Mouse (Mus musculus): ENCODE data around the gene Apoe. TPM values are rescaled to one million over a fixed set of nuclear protein-coding genes. Genes with fewer than 3 reads are reported as not detected.
"Not testable (repeated sequence)": the region's sequence is repeated elsewhere in the genome, so short reads cannot be mapped to it uniquely, and the experiment has no call there.

Apoe gene
- total RNA-seq, 2 experiments from 2014 or later = 27.5 to 110 TPM

DNA sequence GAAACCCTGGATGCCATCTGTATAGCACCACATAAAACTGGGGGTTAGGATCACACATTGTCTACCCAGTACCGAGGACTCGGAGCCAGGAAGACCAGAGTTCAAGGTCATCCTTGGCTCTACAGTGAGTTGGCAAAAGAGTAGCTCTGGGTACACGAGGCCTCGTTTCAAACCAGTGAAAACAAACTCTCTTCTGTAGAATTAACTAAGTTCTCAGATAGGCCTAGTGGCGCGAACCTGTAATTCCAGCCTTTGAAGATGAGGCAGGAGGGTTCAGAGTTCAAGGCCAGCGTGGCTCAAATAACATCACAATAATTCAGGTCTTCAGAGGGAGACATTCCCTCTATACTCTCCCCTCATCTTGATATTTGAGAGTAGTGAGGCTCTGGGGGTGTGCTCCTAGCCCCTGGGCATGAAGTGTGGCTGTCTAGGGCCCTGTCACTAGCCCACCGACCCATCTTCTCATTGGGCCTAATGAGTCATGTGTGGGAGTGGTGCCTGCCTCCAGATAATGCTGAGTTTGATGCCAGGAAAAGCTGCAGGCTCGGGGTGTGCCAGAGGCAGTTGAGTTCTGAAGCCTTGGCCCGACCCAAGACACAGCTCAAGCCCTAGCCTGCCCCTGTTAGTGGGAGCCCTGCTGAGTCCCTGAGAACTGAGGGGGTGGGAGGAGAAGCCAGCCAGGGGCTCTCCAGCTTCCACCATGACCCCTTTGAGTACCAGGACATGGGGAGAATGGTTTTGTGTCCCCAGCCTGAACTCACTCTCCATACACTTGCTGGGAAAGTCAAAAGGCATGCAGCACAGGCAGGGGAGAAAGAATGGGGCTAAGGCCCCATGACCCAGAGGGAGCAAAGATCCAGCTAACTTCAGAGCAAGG is 4.4 kb downstream of the Apoe start:
- 0 out of 2 replicates have a peak, but pooled peaks have one; percentile 0 for ATAC-seq (replicated peaks; ENCODE audit: poor library complexity)

DNA sequence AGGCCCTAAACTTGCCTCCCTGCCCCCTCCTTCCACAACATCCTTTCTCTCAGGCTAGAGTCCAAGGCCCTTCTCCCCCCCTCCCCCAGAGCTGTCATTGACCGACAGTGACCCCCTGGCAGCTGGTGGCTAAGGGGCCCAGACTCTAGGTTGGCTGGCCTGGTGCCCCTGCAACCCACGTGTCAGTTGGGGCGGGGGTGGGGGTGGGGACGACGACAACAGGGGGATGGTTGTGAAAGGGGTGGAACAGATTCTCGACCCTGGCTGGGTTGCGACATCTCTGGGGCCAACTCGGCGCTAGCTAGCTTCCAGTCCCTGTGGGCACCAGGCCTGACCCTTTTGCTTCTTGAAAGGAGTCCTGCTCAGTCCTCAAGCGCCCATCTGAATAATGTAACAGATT is 5.6 kb downstream of the Apoe start:
- ATAC-seq (replicated peaks; ENCODE audit: poor library complexity) = peak; percentile 63

DNA sequence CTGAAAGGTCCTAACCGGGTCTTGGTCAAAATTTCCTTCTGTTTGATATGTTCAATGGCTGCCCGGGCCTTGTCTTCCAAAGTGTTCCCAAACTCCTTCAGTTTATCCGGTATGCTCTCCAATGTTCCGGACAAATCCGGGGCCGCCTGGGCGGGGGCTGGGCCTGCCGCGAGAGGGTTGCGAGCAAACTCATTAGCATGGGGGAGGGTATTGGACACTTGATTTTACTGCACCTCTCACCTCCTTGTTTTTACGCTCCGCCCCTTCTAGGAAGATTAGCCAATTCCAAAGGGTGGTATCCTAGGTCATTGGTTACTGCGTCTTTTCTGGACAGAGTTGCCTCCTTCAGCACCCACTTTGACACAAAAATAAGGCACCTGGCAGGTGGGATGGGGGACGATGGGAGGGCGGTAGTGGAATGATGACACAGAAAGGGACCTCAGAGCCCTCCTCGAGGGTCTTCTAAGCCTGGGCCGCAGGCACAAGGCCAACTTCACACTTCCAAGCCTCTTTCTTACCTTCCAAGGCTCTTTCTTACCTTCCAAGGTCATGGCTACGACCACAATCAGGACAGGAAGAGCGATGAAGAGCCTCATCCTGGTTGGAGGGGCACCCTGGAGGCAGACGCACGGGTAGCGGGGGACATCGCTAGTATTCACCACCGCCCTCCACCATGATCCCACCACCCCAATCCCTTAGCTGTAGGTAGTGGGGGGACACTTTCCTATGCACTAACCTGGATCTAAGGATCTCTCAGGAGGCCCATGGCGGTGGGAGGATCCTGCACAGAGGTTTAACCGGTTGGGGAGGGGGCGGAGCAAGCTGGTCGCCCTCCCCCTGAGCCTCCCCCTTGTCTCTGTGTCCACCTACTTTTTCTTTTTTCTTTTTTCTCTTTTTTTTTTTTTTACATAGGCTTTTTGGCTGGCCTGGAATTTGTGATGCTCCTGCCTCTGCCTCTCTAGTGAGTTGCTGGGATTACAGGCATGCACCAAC is 6.8 kb downstream of the Apoe start, which contains the start of gene Apoc1:
Apoc1 (minus strand) TSS at position 788 of the 993 bp plus-strand sequence.
- no peak for ATAC-seq (replicated peaks; ENCODE audit: poor library complexity)

DNA sequence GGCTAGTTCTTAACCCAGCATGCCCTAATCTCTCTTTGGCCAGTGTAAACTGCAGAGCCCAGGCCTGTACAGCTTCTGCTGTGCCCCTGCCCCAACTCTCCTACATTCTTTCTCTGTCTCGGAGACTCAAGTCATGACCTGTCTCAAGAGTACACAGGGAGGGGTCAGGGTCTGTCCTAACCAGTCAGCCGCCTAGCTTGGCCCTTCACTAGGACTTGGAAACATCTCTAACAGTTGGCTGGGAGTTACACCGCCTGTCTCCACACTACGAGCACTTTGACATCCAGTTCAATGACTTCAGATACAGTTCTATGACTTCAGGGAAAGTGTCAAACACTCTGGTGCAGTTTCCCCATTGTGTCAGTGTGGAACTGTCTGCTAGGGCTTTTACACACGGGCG is 7.6 kb downstream of the Apoe start:
- no peak for ATAC-seq (replicated peaks; ENCODE audit: poor library complexity)

DNA sequence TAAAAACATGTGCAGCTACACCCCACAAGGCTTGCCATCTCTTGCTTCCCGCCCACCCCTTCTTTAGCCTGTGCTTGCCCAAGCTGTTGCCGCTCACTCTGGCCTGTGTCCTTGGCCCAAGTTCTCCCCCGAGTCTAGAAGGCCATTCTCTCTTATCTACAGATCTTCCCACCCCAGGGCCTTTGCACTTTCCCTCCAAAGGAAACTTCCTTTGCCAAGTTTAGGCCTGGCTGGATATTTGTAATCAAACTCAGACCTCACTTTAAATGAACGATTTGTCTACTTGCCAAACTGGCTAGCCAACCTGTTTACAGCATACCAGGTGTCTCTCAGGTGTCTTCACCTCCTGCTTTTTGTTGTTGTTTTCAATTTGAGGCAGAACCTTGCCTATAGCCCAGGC is 8.1 kb downstream of the Apoe start:
- ATAC-seq (replicated peaks; ENCODE audit: poor library complexity) = no peak

DNA sequence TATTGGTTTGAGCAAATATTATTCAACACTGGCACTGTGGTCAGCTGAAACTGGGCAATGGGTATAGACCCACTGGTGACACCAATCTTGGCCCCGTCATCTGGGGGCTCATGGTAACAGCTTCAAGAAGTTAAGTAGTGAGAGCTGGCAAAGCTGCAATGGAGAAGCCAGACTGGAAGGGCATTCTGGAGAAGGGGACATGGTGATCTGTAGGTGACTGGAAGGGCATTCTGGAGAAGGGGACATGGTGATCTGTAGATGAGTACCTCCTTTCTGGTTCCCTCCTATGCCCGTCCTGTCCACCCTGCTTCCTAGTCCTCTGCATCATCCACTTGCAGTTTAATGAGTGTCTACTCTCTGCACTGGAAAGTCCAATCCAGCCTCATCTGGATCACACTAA is 10.4 kb downstream of the Apoe start:
- no peak for ATAC-seq (replicated peaks; ENCODE audit: poor library complexity)

DNA sequence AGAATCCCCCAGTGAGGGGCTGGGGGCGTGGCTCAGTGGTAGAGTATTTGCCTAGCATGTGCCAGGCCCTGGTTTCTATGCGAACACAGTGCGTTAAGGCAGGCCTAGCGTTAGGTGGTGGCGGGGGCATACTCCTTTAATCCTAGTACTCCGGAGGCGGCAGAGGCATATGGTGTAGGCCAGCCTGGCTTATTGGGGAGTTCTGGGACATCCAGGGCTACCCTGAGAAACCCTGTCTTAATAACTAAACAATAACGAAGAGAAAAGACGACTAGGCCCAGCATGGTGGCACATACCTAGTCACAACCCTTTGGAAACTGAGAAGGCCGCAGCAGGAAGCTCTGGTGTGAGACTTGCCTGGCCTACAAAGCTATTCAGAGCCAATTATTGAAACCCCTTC is 10.9 kb downstream of the Apoe start:
- no peak for ATAC-seq (replicated peaks; ENCODE audit: poor library complexity)

DNA sequence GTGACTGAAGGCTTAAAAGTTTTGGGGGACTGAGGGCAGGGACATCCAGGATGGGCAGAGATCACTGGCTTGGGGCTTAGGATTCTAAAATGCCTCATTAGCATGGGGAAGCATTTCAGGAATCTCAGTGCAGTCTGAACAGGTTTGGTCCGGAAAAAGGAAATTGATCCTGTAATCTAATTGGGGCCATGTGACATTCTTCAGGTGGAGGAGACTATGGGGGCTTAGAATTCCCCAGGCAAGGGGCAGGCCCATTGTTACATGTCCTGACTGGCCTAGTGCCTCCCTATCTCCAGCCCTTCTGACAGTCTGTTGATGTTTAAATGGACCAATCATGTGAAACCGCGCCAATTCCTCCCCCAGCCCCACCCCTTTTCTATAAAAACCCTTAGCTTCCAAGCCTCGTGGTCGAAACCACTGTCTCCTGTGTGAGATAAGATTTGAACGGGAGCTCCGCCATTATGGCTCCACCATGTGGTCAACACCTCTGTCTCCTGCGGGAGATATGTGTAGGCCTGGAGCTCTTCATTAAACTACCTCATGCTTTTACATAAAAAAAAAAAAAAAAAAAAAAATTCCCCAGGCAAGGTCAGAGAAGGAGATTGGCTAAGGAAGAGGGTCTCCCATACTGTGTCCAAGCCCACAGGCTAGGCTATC is 11.9 kb downstream of the Apoe start:
- not testable (repeated sequence) for ATAC-seq (replicated peaks; ENCODE audit: poor library complexity)

DNA sequence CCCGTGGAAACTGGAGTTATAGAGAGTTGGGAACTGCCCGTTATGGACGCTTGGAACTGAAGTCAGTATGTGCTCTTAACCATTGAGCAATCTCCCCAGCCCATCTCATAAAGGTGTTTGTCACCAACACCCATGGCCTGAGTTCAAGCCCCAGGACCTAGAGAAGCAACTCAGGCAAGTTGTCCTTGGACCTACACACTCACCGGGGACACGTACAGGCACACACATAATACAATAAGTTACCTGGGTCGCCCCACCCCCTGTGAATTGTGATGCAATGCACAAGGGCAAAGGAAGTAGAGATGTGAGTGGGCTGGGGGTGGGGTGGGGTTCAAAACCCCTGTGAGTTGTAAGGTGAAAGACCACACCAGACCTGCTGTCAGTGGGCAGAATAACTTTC is 12.5 kb downstream of the Apoe start:
- ATAC-seq (replicated peaks; ENCODE audit: poor library complexity) = no peak

DNA sequence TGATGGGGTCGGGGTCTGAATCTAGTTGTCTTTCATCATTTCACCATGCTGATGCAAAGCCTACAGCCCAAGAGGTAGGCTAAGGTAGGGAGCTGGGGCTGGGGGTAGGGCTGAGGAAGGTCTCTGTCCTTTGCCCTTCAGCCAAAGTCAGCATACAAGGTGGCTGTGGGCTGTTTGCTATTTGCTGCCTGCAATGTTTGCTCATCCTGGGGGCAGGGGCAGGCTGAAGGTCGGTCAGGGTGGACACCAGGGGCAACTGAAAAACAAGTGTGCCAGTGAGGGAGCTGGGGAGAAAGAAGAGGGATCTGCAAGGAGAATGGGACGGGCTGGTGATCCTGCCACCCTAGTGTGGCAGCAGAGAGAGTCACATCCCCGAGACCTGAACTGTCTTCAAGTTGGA is 13.6 kb downstream of the Apoe start:
- no peak for ATAC-seq (replicated peaks; ENCODE audit: poor library complexity)

DNA sequence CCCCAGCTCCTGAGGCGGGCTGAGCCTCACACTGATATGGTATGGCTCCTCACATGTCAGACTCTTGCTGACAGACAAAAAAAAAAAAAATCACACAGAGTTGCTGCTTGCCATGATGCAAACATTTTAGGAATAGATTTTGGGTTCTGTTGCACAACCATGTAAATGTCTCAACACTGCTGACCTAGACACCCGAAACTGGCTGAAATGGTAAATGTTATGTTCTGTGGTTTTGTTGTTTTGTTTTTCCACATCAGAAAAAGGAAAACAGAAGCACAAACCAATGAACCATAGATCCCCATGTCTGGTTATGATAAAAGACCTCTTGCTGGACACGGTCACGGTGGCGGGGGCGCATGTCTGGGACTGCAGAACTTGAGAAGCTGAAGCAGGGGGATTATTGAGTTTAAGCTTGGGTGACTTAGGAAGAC is 15.2 kb downstream of the Apoe start:
- peak; percentile 84 for ATAC-seq (replicated peaks; ENCODE audit: poor library complexity)

DNA sequence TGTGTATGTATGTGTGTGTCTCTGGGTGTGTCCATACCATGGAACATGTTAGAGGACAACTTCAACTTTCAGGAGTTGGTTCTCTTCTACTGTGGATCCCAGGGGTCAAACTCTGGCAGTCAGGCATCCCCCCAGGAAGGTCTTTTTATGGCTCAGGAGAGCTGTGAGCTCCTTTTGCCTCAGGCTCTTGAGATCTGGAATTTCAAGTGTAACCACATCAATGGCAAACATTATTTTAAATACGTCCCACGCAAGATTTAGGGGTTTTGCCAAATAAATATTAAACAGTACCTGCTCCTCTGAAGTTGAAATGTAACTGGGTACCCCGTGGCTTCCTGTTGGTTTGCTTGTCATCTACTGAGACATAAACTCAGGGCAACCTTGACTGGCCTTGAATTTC is 16.0 kb downstream of the Apoe start:
- ATAC-seq (replicated peaks; ENCODE audit: poor library complexity) = no peak

DNA sequence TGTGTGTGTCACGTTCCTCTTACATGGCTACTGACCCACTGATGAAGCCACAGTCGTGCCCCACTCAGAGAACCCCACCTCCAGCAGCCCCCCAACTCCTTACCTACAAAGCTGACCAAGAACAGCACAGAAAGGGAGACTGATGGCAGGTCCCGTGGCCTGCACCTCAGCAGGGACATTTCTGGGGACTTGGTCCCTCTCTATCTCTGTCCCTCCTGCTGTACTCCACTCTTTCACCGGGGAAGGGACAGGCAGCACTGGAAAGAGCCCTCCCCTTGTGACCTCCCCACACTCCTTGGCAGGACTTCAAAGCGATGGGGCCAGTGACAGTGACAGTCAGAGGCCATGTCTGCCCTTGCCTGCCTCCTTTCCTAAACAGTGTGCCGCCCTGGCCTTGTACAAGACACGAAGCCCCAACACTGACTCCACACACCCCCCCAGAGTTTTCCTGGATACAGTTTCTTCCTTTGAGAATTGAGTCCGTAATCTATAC is 17.7 kb downstream of the Apoe start, which contains the start of the genes Gm44805 and Apoc4:
Gm44805 (minus strand) TSS at position 222 of the 493 bp plus-strand sequence.
Apoc4 (minus strand) TSS at position 278 of the 493 bp plus-strand sequence.
- no peak for ATAC-seq (replicated peaks; ENCODE audit: poor library complexity)

DNA sequence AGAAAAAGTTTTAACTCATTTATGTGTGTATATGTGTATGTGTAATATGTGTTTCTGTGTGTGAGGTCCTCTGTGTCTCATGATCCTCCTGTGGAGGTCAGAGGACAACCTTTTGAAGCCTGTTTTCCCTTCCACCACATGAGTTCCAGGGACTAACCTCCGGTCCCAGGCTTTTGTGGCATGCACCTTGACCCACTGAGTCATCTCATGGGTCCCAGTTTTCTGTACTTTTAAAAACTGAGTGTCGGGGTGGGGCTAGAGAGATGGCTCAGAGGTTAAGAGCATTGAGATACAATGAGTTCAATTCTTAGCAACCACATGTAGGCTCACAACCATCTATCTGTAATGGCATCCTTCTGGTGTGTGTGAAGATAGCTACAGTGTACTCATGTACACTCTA is 18.3 kb downstream of the Apoe start:
- no peak for ATAC-seq (replicated peaks; ENCODE audit: poor library complexity)

DNA sequence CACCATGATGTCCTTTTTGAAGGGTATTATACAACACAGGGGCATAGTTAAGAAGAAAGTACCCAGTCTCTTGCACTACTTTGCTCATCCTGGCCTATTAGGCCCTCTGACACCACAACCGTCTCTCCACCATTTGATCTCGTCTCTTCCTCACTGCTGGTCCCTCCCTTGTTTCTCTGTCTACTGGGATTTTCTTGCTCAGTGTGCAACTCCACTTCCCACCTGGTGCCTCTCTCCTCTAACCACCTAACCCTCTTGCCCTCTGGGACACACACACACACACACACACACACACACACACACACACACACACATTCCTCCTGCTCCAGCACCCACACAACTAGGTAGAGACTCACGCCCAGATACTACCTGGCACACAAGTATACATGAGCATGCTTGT is 20.1 kb downstream of the Apoe start:
- ATAC-seq (replicated peaks; ENCODE audit: poor library complexity) = no peak

DNA sequence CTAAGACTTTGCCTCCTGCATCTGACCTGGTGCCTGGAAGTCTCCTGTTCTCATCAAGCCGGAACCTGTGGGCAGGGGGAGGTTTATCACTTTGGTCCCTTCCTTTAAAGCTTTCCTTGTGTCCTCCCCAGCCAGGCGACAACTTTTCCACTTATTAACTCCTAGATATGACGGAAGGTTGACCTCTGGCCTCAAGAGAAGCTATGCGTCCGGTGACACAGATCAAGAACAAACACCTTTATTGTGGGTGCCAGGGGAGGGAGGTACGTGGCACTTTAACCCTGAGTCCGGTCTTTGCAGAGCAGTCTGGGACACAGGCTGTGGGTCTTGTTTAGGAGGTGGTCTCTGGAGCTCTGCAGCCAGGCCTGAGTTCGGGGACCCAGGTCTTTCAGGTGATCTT is 21.1 kb downstream of the Apoe start, which contains the start of gene Apoc2:
Apoc2 (minus strand) TSS at position 70 of the 400 bp plus-strand sequence.
- ATAC-seq (replicated peaks; ENCODE audit: poor library complexity) = no peak

DNA sequence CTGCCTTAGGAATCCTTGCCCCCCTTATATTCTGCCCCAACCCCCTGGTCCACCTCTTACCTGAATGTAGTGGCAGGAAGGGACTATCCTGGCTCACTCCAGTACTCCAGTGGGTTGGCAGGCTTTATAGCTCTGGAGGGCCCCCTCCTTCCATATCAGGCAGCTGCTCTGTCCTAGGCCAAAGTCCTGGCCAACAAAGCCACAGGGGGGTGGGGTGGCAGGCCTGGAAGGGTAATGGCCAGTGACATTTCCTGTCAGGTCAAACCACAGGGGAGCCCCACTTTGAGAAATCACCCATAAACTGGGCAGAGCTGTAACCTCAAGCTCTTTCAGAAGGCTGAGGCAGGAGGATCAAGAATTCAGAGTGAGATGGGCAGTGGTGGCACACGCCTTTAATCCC is 22.3 kb downstream of the Apoe start:
- ATAC-seq (replicated peaks; ENCODE audit: poor library complexity) = no peak

DNA sequence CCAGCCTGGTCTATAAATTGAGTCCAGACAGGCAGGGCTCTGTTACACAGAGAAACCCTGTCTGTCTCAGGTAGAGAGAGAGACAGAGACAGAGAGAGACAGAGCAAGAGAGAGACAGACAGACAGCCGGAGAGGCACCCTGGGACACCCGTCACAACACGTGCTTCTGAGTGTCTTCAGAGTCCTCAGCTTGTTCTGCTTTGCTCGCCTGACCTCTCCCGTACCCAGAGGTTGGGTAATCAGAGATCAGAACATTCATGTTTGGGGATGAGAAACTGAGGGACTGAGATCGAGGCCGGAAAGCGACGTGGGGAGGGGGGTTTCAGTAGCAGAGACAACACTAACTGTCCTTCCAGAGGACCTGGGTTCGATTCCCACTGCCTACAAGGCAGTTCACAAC is 23.2 kb downstream of the Apoe start:
- peak; percentile 81 for ATAC-seq (replicated peaks; ENCODE audit: poor library complexity)

DNA sequence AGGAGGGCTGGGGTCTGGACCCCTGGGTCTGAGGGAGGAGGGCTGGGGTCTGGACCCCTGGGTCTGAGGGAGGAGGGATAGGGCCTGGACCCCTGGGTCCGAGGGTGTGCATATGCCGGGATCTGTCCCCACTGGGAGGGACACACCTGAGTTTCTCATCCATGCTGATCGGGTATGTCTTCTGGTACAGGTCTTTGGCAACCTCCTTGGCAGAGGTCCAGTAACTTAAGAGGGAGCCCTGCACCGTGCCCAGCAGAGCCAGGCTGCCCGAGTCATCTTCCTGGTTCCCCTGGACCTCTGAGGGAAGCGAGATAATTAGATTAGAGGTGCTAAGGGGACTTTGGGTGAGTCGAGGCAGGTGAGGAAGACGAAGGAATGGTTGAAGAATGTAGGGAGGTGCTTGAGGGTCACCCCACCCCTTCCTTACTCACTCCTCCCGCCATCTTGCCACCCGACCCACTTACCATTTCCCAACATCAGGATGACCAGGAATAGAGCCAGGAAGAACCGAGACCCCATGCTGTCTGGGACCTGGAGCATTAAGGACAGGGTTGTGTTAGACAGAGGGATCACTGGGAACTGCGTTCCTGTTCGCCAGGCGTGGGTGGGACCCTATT is 25.8 kb downstream of the Apoe start:
- ATAC-seq (replicated peaks; ENCODE audit: poor library complexity) = no peak

DNA sequence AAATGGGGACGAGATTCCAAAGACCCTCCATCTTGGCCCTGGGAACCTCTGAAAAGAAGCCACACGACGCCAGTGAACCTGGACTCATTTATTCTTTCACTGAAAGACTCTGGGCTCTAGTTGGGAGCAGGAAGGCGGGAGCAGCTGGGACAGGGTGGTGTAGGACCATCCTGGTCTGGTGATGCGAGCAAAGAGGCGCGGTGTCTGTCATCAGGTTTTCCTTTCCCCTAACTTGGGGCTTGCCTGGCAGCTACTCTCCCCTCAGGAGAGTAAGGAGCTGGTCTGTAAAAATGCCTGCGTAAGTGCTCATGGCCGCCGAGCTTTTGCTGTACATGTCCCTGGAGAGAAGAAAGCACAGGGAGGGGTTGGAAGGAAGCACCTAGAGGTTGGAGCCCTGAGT is 27.5 kb downstream of the Apoe start:
- no peak for ATAC-seq (replicated peaks; ENCODE audit: poor library complexity)
